Mouse (Mus musculus): ENCODE measurements around the gene Parp11. TPM values are rescaled to one million over a fixed set of nuclear protein-coding genes. Genes with fewer than 3 reads are reported as not detected.

Parp11 gene
- polyA plus RNA-seq, 1 experiment from 2014 or later = 50.7 TPM

DNA sequence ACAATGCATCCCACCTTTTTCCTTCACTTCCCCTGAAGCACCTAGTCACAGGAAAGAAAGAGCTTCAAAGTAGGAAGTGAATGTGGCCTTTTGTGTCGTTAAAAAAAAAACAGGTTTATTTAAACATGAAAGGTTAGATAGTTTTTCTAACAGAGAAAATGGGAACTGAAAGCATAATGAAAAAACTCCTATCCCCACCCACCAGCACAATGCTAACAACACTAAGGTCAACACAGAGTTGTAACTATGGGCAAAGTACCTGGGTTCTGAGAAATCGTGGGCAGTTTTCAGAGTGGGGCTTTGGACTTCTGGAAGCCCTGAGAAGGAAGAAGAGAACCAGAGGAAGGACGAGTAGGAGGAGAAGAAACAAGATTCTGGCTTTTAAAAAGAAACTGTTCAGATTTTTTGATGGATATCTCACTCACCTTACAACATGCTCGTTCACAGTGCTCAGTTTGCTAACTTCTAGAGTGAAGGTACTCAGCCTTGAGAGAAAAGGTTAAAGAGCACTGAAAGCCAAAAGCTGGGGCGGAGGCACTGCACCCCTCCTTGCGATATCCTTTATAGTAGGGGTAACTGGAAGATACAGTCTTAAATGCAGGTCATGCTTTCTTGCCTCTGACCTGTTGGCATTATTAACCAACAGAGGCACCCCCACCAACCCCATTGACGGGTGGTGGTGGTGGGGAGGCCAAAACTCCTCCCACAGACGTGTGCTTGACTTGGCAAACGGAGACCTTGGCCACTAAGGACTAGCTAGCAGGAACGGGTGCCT is 1.2 kb downstream of the Parp11 start:
- no peak for DNase-seq (ENCODE audit: low spot score)

DNA sequence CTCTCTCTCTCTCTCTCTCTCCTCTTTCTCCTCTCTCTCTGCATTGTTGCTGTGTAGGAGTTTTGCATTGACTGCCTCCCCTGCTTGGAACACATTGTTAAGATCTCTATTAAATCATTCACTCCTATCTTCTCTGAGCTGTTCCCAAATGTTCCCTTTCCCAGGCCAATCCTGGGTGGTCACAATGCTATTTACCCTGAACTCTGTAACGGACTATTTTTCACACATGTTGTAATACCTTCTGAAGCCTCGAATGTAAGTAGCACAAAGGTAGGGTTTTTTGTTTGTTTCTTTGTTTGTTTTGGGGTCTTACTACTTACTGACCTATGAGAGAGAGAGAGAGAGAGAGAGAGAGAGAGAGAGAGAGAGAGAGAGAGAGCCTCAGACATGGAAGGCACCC is 2.2 kb downstream of the Parp11 start:
- DNase-seq (ENCODE audit: low spot score) = no peak

DNA sequence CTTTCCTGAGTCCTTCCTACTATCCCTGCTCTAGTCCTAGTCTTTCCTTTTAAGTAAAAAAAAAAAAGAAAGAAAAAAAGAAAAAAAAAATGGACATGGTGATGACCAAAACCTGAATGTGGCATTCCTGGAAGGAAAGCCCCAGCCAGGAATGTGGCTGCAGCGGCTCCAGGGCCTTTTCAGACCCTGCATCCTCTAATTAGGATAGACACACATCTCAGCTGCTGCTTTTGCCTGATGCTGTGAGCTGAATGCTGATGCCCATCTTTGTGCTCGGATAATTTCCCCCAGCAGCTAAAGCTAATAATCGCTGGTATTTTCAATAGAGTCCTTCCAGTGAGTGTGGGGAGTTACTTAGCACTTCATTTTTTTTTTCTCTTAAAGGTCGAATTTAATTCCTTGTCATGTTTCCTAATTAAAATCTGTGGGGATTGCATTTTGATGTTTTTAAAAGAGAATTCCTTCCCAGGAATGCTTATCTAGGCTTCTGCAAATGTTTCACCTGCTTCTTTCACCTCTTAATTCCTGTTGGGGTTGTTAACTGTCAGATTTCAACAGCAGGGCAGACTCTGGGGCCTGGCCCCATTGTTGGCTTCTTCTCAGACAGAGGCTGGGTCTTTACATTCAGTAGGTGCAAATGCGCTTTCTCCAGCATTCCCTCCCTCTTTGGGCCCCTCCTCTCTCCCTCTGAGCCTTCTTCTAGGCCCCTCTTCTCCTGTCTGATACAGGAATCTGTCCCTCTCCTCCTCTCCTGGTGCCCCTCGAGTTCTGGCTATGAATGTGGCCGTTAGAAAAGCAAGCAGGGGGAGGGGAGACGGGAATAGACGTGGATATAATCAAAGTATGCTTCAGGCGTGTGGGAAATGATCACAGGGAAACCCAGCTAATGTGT is 3.1 kb downstream of the Parp11 start:
- no peak for DNase-seq (ENCODE audit: low spot score)

GRCm38 (mm10) chr6:127453407-127454343 is 7.0 kb downstream of the Parp11 start:
- peak; percentile 95 for DNase-seq (ENCODE audit: low spot score)

DNA sequence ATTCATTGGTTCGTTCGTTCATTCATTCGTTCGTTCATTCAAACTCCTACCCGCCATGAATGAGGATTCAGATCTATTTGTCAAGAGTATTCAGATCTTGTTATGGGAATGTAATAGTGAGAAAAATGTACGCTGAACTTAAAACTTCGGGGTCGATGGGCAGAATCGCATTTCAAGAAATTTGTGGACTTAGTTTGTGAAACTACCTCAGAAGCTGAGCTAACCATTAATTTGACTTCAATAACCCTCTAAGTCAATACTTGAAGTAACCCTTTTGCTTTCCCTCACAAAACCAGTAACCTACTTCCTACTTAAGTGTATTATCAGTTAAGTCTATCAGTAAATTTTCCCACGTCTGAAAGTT is 7.7 kb downstream of the Parp11 start:
- no peak for DNase-seq (ENCODE audit: low spot score)

DNA sequence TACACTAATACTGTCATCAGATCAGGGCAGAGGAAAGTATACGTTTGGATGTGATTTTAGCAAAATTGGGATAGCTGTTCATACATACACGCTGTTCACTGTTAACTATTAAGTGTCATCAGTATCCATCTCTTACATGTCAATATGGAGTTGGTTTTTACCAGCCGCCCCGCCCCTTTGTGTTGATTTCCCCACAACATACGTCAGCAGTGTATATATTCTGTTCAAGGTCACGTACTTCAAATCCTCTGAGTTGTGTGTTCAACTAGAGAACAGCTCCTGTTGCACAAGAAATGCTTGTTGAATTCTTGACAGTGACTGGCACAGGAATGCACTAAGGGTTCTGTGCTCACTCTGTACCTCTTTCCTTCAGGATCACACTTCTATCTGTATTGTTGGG is 8.2 kb downstream of the Parp11 start:
- no peak for DNase-seq (ENCODE audit: low spot score)

DNA sequence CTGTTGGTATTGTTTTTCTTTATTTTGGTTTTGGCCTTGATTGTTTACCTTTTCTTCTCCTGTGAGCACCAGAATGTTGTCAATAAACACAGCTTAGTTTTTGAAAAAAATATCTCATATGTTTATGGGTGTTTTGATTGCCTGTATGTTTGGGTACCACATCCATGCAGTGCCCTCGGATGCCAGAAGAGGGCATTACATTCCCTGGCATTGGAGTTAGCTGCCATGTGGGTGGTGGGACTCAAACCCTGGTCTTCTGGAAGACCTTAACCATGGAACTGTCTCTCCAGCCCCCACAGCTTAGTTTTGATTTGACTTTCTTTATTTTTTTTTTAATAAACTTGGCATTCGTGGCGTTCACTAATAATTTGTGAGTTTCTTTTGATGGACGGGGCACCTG is 8.8 kb downstream of the Parp11 start:
- no peak for DNase-seq (ENCODE audit: low spot score)

DNA sequence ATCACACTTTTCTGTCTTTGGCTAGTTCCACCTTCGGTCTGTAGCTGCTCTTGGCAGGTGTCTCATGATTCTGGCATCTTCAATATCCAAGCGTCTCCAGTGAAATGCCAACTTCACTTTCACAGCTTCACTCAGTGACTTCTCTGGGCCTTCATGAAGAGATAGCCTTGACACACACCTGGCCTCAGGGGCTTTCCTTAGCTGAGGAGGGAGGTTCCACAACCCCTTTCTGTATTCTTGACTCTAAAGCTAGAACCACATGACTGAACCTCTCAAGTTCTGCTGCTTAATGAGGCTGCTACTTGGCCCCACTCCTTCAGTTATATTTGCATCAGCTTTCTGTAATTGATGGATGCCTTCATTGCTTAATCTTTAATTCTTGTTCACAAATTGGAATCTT is 10.1 kb downstream of the Parp11 start:
- DNase-seq (ENCODE audit: low spot score) = no peak

DNA sequence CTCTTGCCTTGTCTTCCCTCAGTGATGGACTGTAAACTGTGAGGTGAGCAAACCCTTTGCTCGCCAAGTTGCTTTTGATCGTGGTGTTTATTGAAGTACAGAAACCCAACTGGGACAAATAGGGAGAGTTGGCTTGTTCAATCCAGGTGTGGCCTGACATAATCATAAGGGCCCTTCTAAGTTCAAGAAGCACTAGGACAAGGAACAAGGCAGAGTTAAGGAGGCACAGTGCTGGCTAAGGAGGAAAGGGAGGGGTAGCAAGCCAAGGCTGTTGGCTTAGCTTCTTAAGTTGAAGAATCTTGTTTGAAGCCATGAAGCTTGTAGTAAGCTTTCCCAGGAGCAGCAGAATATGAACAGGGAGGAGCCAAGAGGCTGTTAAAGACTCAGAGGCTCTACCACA is 13.1 kb downstream of the Parp11 start:
- no peak for DNase-seq (ENCODE audit: low spot score)

DNA sequence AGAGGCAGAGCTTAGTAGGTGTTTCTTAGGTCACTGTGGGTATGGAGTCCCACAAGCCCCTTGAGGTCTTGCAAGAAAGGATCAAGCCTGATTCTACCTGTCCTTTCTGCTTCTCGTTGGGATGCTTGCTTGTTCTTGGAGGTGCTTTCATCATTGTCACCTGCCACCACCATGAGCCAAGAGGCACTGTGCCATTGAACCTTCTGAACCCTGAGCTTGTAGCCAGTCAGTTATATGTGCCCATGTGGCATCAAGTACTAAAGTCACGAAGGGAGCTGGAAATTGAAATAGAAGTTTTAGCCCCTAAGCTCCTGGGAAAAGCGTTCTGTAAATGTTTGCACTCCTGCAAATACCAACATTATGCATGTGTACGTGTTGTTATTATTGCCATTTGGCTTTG is 14.9 kb downstream of the Parp11 start:
- no peak for DNase-seq (ENCODE audit: low spot score)

- DNase-seq (ENCODE audit: low spot score) = no peak
Observed at GRCm38 (mm10) chr6:127462251-127462650, 15.6 kb downstream of the Parp11 start.

DNA sequence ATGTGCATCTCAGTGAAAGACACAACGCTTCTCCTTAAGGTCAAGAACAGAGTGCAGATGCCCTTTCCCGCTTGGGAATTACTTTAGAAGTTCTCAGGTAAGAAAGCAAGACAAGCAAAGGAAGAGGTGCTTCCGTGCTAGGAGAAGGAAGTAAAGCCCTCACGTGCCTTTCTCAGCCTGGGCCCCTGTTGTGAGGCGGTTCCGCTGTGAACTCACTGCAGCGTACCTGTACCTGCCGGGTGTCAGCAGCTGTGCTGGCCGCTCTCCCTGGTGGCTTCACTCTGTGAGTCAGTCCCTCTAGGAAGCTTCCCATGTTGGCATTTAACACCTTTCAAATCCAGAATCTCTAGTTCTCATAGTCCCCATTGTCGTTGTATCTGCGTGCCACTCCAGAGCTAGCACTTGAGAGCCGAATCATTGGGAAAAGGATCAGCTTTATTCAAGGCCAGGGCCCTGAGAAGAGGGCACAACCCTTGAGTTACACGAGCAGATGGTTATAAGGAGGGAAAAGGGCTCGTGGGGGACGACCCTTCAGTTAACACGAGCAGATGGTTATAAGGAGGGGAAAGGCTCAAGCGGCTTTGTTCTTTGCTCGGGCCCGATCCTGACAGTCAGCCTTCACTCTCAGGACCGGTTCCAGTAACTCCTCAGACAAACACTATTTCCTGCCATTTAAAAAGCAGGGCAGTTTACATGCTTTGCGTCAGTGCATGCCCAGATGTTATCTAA is 16.8 kb downstream of the Parp11 start:
- no peak for DNase-seq (ENCODE audit: low spot score)

DNA sequence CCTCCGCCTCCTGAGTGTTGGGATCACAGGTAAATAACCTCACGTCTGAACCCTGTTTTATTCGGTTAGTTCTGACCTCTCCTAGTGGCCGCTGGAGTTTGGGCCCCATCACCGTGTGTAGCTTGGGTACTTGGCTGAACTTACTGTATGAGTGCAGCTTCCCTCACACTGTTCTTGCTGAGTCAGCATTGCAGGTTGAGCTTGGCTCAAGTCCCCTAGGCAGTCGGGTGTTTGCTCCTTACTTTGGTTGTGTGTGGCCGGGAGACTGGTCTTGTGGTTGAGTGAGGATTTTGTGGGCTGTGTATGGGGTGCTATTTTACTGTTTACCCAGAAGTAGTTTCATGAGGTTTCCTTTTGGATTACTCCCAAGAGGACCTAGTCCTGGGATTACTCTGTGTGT is 17.9 kb downstream of the Parp11 start:
- peak; percentile 33 for DNase-seq (ENCODE audit: low spot score)

DNA sequence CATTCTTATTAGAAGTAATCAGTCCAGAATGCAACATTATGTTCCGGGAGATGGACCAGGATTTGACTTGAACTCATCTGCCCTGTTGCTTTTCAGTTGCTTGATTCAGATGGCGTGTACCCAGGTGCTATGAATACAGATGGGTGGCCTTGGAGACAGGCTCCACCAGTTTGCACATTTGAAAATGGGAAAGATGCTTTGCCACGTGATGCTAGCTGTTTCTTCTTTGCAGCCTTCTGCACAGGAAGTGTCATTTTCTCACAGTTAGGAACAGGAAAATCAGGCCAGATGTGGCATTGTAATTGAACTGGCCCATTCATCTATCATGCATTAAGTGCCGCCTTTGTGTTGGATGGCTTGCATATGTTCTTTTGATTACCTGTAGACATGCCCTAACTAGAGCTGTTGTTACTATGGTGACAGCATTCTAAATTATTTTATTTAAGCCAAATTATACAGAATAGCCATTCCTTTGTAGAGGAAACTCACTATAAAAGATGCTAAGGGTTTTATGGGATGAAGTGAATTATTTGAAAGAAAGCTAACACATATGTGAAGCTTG is 20.2 kb downstream of the Parp11 start:
- no peak for DNase-seq (ENCODE audit: low spot score)

DNA sequence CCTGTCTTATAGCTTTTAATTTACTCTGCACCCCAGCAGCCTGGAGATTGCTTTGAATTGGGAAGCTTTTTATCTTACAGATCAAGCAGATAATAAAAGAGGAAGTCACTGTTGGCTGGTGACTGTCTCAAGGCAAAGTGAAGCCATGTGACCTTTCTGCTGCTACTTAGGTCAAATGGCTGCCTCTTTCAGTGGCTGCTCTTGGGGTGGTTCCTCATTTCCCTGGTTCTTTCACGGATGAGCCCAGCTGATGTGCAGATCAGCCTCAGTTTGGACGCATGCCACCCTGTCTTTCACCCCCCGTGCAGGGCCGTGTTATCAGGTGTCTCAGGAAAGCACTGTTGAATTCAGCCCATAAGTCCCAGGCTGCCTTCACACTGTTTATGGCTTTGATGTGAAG is 25.4 kb downstream of the Parp11 start:
- peak; percentile 60 for DNase-seq (ENCODE audit: low spot score)

DNA sequence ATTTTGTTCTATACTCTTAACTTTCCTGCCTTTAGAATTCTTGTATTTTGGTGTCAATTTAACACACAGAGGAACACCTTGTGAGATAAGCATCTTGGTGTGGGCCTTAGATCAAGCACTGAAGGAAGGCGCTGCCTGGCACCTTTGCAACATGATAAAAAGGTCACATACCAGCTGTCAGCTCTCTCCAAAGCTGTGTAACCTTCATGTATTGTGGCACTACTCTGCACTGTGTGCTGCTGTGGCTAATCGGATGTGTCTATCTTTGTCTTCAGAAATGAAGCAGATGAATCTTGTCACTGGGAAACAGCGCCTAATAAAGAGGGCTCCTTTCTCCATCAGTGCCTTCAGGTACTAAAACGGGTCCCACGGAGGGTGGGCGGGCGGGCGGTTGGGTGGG is 27.3 kb downstream of the Parp11 start:
- peak; percentile 86 for DNase-seq (ENCODE audit: low spot score)

GRCm38 (mm10) chr6:127475231-127475630 is 28.6 kb downstream of the Parp11 start:
- DNase-seq (ENCODE audit: low spot score) = no peak

- peak; percentile 63 for DNase-seq (ENCODE audit: low spot score)
Observed at GRCm38 (mm10) chr6:127491046-127491445, 44.4 kb downstream of the Parp11 start.

GRCm38 (mm10) chr6:127492561-127492960 is 45.9 kb downstream of the Parp11 start:
- DNase-seq (ENCODE audit: low spot score) = no peak

DNA sequence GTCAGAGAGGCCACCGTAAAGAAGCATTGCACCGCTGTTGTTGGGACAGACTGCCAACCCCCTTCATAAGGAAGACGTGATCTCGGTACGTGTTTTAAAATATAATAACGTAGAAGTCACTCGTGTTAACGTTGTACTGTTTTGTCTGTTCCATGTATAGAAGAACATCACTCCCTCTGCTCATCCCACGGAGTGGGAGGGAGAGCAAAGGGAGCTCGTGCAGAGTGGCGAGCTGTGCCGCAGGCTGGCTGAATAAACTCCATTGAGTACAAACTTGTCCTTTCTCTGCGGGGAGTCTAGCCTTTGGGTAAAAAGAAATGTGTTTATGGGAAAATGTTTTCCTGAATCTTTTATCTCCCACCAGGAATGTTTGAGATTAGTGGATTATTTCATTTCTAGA is 47.1 kb downstream of the Parp11 start:
- no peak for DNase-seq (ENCODE audit: low spot score)

DNA sequence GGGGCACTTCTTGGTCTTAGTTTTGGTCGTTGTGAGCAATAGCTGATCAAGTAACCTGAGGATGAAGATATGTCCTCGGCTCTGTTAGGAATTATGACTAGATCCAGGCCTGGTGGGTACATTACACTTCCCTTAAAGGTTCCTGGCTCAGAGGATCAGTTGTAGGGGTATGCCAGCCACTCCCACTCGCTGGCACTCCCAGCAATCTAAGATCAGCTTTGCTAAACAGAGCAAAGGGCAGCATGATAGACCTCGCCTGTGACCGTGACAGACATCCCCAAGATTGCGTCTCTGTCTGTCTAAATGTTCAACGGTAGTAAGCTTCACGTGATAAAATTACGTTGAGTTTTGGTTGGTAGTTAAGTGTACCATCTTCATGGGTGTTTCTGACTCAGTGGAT is 47.7 kb downstream of the Parp11 start:
- no peak for DNase-seq (ENCODE audit: low spot score)
